Mouse (Mus musculus): ENCODE measurements around the gene Snx11.

The Snx11 gene

DNA sequence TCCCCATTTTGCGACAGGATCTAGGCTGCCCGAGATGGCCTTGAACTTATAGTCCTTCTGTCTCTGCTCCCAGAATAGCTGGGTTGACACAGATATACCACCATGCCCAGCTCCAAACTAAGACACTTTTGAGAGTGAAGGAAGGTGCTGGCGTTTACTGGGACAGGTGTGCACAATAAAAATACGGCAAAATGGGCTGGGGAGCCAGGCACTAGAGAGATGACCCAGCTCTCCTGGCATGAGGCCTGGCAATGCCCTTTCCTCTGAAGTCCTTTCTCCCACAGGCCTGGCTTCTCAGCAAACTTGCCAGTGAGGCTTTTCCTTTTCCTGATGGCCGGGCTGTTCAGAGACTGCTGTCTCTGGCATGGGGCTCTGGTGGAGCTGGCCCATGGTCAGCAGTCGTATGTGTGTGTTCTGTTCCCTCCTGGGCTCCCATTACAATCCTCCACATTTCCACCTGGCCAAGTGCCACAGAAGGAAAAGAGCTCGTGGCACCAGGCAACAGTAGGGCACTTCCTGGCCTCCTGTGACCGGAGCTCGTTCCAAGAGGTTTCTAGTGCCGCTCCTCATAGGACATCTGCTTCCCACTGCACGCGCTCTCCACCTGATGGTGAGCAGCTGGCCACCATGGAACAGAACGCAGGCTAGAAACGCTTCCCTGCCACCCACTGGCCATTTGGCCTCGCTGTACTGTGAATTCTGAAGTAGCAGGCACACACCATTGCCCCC is 14.5 kb downstream of the Snx11 start:
- DNase-seq (ENCODE audit: low spot score in 2 of 2), result no peak

DNA sequence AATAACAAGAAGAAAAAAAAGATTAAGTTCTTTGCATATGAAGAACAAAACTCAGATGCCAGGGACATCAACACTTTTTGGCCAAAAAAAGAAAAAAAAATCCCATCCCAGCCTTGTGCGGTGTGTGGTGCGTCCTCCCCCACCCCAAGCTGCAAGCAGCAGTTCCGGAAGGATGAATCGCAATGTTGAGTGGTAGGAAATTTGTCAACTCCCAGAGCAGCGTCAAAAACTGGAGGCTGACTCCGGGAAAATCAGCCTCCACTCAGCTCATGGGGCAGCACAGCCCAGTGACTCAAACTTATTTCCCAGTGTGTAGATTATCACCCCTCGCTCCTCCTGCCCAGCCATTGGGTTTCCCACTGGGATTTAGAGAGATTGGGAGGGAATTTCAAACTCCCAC is 15.4 kb downstream of the Snx11 start:
- DNase-seq (ENCODE audit: low spot score in 2 of 2), result no peak

DNA sequence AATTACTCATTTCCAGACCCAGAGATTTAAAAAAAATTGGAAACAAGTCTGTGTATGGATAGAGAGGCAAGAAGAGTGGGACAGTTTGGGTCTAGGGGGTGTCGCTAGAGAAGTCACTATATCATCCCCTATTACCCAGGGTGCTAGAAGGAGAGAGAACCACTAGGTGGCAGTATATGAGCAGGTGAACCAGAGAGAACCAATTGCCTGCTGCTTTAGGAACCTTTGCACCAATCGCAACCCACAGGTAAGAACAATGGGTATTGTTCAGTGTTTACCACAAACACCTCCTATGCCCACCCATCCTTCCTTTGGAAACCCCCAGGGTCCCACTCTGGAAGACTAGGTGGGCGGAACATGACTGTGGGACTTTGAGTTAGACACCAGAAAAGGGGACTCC is 17.3 kb downstream of the Snx11 start:
- DNase-seq (ENCODE audit: low spot score in 2 of 2), result peak in 1 of 2 experiments; percentile 54

DNA sequence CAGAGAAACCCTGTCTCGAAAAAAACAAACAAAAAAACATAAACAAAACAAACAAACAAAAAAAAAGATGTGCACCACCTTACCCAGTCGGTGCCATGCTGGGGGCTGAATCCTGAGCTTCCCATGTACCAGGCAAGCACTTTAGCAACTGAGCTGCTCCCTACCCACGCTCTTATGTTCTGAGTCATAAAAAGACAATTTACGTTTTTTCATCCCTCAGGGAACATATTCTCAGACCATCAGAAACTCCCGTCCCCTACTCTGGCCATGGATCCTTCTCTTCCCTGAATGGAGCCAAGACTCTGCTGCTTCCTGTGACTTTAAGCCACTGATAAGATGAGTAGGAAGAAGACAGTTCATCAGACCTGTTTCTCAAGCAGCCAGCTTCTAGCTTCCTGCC is 19.0 kb downstream of the Snx11 start:
- DNase-seq (ENCODE audit: low spot score in 2 of 2), result no peak

DNA sequence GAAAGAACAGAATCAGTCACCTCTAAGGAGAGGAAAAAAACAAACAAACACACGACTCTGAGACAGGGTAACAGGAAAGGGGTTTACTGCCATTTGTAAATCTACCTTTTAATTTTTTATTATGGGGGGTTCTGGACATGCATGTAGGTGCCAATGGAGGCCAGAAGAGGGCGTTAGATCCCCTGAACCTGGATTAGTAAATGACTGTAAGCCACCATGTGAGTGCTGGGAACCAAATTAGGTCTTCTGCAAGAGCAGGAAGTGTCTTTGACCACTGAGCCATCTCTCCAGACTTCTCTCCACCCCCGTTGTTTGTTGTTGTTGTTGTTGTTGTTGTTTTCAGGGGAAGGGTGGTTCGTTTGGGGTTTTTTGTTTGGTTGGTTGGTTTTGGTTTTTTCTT is 19.9 kb downstream of the Snx11 start:
- DNase-seq (ENCODE audit: low spot score in 2 of 2), result no peak

DNA sequence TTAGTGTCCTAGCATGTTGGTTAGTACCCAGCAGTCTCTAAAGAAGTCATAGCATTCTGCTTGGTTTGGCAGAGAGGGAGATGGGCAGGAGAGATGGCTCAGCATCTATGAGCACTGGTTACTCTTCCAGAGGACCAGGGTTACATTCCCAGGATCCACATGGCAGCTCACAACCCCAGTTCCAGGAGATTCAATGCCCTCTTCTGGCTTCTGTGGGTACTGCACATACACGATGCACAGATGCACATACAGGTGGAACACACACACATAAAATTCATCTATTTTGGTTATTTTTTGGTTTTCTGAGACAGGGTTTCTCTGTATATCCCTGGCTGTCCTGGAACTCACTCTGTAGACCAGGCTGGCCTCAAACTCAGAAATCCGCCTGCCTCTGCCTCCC is 22.1 kb downstream of the Snx11 start:
- DNase-seq (ENCODE audit: low spot score in 2 of 2), result no peak

DNA sequence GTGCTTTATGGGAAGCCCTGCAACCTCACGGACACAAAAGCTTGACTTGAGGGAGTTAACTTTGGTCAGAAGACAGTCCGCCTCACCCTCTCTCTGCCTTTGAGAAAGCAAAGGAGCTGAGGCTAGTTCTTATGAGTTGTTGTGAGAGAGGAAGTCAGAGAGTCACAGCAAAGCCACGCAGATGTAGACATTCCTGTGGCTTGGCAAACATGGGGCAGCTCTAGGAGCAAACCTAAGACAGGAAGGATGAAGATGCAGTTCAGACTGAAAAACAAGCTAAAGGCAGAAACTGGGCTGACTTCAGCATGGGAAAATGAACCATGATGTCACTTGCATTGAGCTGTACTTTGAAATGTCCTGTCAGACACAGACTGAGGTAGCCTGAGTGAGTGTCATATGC is 29.8 kb downstream of the Snx11 start:
- no peak for DNase-seq (ENCODE audit: low spot score in 2 of 2)

DNA sequence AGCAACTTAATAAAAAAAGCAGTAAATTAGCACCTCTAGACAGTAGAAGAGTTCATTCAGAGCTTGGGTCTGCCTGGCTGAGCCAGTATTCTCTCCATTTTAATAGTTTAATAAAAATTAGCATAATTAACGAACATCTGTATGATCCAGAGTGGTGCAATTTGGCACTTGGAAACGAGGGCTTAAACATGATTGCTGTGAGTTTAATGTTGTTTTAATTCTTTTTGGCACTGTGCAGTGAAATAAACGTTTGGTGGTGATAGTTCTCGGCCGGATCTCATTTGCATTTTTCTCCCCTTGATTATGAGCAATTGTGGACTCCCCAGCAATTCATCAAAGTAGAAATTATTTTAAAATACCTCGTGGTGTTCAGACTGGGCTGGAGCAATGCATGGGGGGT is 30.7 kb downstream of the Snx11 start:
- DNase-seq (ENCODE audit: low spot score in 2 of 2), result no peak

DNA sequence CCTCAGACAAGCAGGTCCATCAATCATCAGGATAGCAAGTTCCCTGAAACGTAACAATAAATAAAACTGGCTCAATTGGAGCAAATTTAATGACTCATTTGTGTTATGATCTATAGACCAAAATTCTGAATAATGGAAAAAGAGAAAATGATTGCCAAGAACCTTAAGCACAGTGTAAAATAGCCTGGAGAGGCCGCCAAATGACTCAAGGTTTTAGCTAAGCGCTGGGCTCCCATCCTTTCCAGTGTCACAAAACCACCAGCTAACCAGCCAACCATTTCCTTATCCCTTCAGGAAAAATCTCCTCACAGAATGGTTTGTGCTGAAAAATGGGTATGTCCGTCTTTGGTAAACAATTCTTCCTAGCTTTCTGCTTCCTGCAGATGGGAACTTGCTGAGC is 33.5 kb downstream of the Snx11 start:
- DNase-seq (ENCODE audit: low spot score in 2 of 2), result no peak

DNA sequence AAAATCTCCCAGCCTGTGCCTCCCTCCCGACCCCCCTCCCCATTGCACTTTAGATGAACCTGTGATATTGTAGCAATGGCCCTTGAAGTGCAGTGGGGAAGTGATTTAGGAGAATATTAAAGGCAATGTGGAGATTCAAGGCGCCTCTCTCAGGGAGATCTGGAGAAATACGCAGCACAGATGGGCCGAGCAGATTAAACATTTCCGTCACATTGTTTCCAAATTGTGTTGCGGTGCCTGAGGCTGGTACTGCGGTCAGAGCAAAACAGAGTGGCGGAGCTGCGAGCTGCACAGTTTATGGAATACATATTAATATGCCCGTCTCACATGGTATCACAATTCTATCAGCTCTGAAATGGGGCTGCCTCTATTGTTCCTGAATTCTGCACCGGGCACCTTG is 34.4 kb downstream of the Snx11 start:
- DNase-seq (ENCODE audit: low spot score in 2 of 2), result no peak

DNA sequence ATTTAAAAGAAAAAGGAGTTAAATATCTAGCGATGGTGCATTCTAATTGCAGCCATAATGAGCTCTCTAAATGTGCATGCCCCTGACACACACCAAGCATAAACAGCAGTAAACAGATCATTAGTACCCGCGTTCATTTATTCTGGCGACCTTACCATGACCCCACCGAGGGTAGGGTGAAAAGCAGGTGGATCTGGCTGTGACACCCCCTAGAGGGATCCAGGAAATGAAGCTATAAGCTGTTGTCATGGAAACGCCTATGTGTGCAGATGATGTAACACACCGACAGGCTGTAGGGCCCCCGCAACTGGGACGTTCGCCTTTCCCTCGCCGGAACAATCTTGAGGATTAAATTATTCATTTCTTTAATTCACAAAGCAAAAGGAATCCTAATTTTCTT is 35.4 kb downstream of the Snx11 start:
- DNase-seq (ENCODE audit: low spot score in 2 of 2), result no peak

DNA sequence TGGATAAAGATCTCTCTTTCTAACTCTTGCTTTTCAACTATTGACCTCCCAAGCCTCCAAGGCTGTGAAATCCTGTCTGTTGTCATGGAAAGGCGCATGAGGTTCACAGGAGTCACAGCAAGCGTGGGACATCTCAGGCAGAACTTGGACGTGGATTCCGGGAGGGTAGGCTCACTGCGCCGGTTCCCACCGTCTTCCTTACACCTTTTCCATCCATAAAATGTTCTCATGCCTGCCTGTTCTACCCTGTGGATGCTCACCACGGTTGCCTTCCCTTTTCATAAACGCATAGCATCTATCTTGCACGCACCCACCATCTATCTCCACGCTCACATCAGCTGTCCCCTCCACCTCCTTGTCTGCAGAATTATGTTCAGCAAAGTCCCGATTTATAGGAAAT is 36.6 kb downstream of the Snx11 start:
- no peak for DNase-seq (ENCODE audit: low spot score in 2 of 2)

DNA sequence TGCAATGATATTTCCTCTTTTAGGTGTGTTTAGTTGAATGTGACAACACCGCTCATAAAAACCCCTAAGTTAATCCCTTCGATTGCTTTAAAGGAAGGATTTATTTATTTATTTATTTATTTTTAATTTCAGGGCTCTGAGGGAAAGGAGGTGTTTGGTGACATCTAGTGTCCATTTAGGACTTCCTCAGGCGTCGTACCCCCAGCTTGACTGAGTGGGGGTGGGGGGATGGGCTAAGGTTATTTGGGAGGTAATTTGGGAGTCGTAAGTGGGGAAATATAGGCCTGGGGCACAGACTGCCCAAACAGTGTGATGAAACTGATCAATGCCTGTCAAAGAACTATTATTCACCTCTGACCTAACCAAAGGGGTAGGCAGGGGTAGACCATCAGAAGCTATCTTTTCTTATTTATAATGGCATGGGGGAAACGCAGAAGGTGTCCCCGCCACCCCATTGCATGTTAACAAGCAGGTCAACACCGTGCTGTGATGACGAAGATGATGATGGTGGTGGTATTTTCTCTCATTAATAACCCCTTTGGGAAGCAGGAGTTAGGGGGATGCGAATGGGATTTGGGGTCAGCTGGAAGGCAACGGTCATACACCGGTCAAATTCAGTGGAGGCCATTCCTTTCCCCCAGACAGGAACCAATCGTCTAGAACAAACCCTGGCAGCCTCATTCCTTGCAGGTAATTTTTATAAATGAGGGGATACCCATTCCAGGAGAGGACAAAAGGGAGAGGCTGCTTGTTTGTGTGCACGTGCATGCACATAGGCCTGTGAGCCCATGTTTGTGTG is 39.5 kb downstream of the Snx11 start:
- no peak for DNase-seq (ENCODE audit: low spot score in 2 of 2)

DNA sequence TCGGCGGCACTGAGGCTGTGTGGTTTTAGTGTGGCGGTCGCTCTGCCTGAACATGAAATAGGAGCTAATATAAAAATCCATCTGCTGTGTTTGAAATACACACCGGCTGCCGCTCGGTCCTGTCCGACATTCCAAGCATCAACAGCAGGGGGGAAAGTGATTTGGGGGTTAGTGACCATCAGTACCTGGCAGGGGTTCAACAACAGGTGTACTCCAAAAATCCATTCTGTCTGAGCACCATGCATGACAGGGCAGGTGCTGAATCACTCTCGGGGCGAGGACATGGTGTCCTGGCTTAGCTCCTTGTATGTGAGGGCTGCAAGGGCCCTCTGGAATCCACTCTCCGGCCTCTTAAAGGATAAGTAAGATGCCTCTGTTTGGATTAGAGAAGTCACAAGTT is 41.0 kb downstream of the Snx11 start:
- no peak for DNase-seq (ENCODE audit: low spot score in 2 of 2)

DNA sequence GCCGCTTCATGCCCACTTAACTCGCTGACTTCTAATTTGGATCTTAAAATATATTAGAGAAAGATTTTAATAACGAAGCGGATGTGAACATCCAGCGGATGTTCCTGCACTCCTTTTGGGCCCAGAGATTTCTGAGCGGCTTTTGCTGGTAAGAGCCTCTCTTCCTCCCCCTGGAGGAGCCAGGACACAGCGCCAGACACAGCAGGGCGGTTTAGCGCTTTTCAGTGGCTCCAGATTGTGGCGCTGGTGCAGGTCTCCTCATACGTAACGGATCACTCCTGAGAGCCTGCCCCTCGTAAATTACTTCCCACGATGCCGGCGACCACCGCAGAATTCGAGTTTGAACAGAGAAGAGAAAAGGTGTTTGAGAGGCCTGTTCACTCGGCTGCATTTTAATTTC is 41.5 kb downstream of the Snx11 start:
- peak in 1 of 2 experiments; percentile 21 for DNase-seq (ENCODE audit: low spot score in 2 of 2)

DNA sequence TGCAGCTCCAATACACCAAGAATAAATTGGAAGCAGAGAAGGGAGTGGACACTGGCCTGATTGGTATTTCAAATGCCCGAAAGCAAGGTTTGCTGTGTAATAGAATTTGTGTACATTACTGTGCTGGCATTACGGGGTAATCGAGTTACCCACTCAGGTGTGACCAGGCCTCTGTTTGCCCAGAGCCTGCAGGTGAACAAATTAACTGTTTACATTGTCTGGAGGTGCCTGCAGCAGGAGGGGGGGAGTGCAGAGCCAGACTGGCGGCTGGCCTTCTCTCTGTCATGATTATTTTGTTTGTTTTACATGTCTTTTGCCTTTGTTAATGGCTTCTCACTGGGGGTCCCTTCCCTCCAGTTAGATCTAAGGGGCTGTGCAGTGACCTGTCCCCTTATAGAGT is 44.7 kb downstream of the Snx11 start:
- DNase-seq (ENCODE audit: low spot score in 2 of 2), result no peak

DNA sequence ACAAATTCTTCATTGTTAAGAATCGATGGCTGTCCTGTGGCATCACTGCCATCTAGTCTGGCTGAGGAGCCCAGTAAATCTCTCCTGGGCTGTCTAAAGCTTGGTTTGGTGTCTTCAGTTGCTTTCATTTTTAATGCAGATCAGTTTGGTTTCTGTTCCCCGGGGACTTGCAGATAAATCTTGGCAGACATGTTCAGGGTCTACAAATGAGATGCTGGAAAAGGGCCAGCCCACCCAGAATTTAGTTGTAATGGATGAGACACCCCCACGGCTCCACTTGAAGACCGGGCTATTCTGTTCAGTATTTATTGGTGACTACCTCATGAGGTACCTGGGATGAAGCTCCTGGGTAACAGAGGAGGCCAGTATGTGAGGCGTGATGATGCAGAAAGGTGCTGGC is 47.0 kb downstream of the Snx11 start:
- no peak for DNase-seq (ENCODE audit: low spot score in 2 of 2)

DNA sequence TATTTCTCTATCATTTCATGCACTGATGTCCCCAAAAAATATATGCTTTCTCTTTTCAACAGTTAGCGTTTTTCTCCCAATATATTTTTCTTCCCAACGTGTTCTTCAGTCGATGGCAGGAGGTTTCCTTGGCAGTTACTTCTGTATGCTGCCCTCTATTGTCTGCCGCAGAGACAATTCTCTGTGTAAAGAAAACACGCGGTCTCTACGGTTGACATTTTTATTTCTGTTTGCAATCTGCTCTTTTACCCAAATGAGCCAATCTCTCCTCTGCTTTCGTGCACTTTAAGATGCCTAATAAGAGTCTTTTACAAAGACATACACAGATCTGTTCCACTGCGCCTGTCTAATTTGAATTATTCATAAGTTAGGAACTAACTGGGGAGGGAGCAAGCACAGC is 47.9 kb downstream of the Snx11 start:
- no peak for DNase-seq (ENCODE audit: low spot score in 2 of 2)

DNA sequence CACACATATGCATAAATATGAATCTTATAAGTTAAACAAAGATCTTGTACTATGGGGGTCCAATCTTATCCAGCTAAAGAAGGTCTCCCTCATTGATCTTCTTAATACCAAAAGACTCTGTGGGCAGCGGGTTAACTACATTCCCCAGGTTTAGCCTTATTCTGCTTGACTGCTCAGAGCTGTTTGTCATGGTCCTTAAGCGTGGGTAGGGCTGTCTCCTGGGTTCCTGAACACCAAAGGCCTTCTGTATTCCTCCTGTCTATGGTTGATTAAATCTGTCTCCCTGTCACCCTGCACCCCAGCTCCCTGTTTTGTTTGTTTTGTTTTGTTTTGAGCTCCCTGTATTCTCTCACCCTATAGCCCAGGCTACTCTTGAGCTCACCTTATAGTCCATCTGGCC is 48.8 kb downstream of the Snx11 start:
- DNase-seq (ENCODE audit: low spot score in 2 of 2), result no peak

DNA sequence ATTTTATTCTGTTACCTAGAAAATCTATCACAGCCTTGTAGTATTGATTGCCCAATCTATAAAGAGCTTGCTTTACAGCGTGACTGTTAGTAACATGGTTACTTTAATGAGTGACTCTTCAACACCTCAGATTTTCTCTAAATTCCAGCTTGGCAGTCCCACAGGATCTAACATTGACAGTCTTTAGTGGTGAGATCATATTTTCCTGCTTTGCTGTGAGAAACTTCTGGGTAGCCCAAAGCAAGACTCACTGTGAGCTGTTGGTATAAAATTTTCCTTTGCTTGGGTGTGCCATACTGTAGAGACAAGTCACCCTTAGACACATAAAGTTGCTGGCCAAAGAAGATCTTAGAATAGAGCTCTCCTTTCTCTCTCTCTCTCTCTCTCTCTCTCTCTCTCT is 51.5 kb downstream of the Snx11 start:
- no peak for DNase-seq (ENCODE audit: low spot score in 2 of 2)

DNA sequence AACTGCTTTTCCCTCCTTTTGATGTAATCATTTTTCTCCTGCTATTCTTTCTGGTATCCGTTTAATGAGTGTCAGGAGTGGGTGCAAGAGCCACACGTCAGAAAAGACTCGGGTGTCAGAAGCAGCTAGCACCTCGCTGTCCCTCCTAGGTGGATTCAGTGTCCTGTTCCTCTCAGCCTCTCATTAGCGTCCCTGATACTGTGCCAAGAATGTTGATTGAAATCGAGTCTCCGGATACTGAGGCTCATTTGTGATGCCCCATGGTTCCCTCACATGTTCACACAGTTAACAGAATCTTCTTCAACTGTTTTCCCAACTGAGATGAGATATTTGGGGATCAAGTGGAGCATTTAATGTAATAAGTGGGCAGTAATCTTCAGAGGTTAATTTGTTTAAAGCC is 58.8 kb downstream of the Snx11 start:
- no peak for DNase-seq (ENCODE audit: low spot score in 2 of 2)

All from spleen, postnatal 10 days (tissue).